Mouse (Mus musculus) lung, postnatal 4 days (tissue): Measurements from ENCODE around the gene Col5a1.
A peak's percentile ranks its signal among the peaks of the same experiment; 100 is the strongest.

Source experiments
- DNase-seq, 2 experiments: peaks; one replicate each; pipeline ENCODE4 v3.0.0; 2021

Col5a1 gene

GRCm38 (mm10) chr2:27886608-27887460, 609 bp downstream of the Col5a1 start:
- peak; percentile 71 to 73 for DNase-seq

GRCm38 (mm10) chr2:27887461-27888264, 1.4 kb downstream of the Col5a1 start:
- DNase-seq: peak in 1 of 2 experiments; percentile 40

- peak; percentile 62 to 73 for DNase-seq
Observed at GRCm38 (mm10) chr2:27888603-27889545, 2.6 kb downstream of the Col5a1 start.

GRCm38 (mm10) chr2:27891922-27892541, 5.8 kb downstream of the Col5a1 start:
- DNase-seq: peak; percentile 34 to 56

- DNase-seq: no peak
Observed at GRCm38 (mm10) chr2:27893015-27893414, 6.8 kb downstream of the Col5a1 start.

GRCm38 (mm10) chr2:27894986-27895385, 8.8 kb downstream of the Col5a1 start:
- peak in 1 of 2 experiments; percentile 24 for DNase-seq

GRCm38 (mm10) chr2:27895648-27896047, 9.4 kb downstream of the Col5a1 start:
- no peak for DNase-seq

GRCm38 (mm10) chr2:27897161-27897560, 10.9 kb downstream of the Col5a1 start:
- peak; percentile 48 to 81 for DNase-seq

- peak; percentile 28 to 65 for DNase-seq
Observed at GRCm38 (mm10) chr2:27899894-27900293, 13.7 kb downstream of the Col5a1 start.

GRCm38 (mm10) chr2:27901076-27901475, 14.9 kb downstream of the Col5a1 start:
- no peak for DNase-seq

- DNase-seq: no peak
Observed at GRCm38 (mm10) chr2:27901525-27902245, 15.5 kb downstream of the Col5a1 start.

GRCm38 (mm10) chr2:27902318-27902717, 16.1 kb downstream of the Col5a1 start:
- DNase-seq: no peak

- DNase-seq: no peak
Observed at GRCm38 (mm10) chr2:27905411-27905810, 19.2 kb downstream of the Col5a1 start.

GRCm38 (mm10) chr2:27910501-27910900, 24.3 kb downstream of the Col5a1 start:
- DNase-seq: no peak

- DNase-seq: no peak
Observed at GRCm38 (mm10) chr2:27912546-27913275, 26.5 kb downstream of the Col5a1 start.

GRCm38 (mm10) chr2:27915726-27916125, 29.5 kb downstream of the Col5a1 start:
- DNase-seq: peak in 1 of 2 experiments; percentile 38

GRCm38 (mm10) chr2:27916316-27916715, 30.1 kb downstream of the Col5a1 start:
- DNase-seq: no peak

- DNase-seq: no peak
Observed at GRCm38 (mm10) chr2:27917177-27917576, 31.0 kb downstream of the Col5a1 start.

GRCm38 (mm10) chr2:27918106-27918505, 31.9 kb downstream of the Col5a1 start:
- no peak for DNase-seq

- no peak for DNase-seq
Observed at GRCm38 (mm10) chr2:27919309-27919850, 33.2 kb downstream of the Col5a1 start.
